Mouse (Mus musculus) liver, adult 2 months (tissue): ENCODE data around the gene Tmprss6.

Experiments
- CTCF ChIP-seq: fragments of 200-500 bp; IDR thresholded peaks from 2 replicates; pipeline ENCODE4 v1.5.1; 2011; ENCODE audit warnings: low read depth, low read length, control low read depth
- POLR2A ChIP-seq: fragments of 200-500 bp; IDR thresholded peaks from 2 replicates; pipeline ENCODE4 v1.6.1; 2011; ENCODE audit warnings: low read length, control low read depth; ENCODE audit not compliant: insufficient read depth; ENCODE audit errors: extremely low read depth

GRCm38 (mm10) chr15:78420395-78420794, 48.0 kb downstream of the Tmprss6 start:
- TF ChIP-seq POLR2A (no peak), CTCF (no peak)
